Mouse (Mus musculus) neutrophil, adult 83 days (primary cell): ENCODE results near the gene Gdi1. TPM values are rescaled to one million over a fixed set of nuclear protein-coding genes. Genes with fewer than 3 reads are reported as not detected.

Experiments used
- total RNA-seq, 2 experiments: library from RNA; stranded (reverse); gene quantifications; one replicate each; pipeline ENCODE4 v1.2.4; 2023

The Gdi1 gene
- total RNA-seq, result 100 to 1,000 TPM; 233 to 246 TPM

GRCm38 (mm10) chrX:74304867-74305700 is at the start of gene Gdi1:
Gene Gdi1 (plus strand): TSS chrX:74304998.

DNA sequence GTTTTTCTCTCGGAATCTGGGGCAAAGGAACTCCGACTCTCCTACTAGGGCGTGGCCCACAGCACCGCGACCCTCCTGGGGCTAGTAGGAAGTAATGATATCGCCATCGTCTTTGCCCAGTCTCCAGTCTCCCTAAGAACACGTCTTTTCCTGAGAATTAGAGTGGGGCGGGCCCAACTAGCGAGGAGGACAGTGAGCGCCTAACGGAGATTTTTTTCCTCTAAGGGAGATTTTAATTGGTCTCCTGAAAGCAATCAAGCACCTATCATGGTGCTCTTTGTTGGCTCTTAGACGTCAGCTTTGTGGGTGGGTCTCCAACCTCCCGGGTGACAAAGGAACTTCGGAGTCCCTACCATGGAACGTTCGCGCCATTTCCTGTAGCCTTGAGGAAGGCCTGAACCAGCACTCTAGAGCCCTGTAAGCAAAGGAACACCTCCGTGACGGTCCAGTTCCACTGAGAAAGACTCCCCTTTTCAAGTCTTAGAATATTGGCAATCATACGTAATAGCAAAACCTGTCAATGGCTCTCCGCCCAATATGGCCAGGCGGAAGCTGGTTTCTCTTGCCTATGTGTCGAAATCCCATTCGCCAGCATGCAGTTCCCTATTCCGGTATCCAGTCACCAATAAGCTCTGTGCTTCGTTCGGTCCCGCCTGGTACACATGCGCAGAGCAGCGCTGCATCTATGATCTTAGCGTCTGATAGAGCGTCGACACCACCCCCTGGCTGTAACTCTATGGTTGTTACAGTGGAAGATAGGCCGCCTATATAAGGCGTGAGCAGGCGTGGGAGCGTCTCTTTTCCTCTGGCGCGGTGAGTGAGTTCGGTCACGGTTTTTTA is 34.5 kb upstream of the Gdi1 start, which contains the start of gene Rpl10:
TSS of gene Rpl10 (plus strand) at position 751 of the 840 bp plus-strand sequence.

GRCm38 (mm10) chrX:74281732-74282394 is 22.9 kb upstream of the Gdi1 start, which contains the start of the genes Taz and Dnase1l1:
Gene Taz (plus strand): TSS chrX:74281912.
Gene Dnase1l1 (minus strand): TSS chrX:74282337.

GRCm38 (mm10) chrX:74296538-74297448 is 8.0 kb upstream of the Gdi1 start, which contains the start of gene Atp6ap1:
Gene Atp6ap1 (plus strand): TSS chrX:74297097.

DNA sequence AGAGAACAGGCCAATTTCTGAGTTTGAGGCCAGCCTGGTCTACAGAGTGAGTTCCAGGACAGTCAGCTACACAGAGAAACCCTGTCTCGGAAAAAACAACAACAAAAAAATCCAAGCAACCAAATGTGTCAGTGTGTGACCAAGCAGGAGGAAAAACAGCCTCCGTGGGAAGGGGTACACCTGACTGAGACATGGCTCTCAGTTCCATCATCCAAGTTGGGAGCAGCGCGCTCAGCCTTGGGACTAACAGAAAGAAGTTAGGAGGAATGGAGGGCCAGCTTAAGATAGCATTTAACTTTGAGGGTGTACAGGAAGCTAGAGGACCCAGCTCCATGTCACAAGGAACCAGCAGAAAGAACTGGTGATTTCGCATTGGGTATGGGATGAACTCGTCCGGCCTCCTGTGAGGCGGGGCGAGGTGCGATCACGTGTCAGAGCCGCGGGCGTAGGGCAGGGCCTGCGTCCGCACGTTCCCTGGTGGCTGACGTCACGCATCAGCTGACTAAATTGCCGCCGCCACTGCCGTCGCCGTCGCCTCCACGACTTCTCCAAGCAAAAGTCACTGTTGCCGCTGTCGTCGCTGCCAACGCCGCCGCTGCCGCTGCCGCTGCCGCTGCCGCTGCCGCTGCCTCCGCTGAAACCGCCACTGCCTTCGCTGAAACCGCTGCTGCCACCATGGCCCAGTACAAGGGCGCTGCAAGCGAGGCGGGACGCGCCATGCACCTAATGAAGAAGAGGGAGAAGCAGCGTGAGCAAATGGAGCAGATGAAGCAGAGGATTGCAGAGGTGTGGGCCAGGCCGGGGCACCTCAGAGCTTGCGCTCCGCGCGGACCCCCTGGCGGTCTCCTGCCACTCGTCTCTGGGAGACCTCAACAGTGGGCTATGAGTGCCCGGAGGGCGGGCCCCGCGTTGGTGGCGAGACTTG is 8.0 kb downstream of the Gdi1 start, which contains the start of gene Fam50a:
TSS of gene Fam50a (plus strand) at position 494 of the 925 bp plus-strand sequence.

DNA sequence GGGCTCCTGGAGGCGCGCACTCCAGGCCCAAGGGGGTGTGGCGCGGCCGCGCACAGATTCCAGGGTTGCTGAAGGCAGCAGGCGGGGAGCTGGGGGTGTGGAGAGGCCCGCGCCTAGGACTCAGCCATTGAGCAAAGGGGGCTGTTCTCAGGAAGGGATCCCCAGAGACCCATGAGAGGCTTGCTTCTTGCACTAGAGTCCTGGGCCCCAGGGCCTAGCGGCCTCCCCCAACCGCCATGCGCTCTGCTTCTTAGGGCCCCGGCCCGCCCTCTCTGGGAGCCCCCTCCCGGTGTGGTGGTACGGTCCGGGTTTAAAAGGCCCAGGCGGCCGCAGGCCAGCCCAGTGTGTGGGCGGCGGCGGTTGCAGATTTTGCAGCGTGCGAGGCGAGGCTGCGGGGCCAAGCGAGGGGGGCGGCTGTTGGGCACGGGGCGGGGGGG is 23.9 kb downstream of the Gdi1 start, which contains the start of gene Plxna3:
TSS of gene Plxna3 (plus strand) at position 342 of the 437 bp plus-strand sequence.

GRCm38 (mm10) chrX:74353467-74353770 is 48.6 kb downstream of the Gdi1 start, which contains the start of gene Lage3:
Gene Lage3 (minus strand): TSS chrX:74353618.

Other genes starting within 250 kb of the Gdi1 start
- gene Opn1mw, start 177.5 kb upstream of the Gdi1 start, total RNA-seq, result not detected
- gene Mecp2, start 169.6 kb upstream of the Gdi1 start, total RNA-seq, result 10 to 100 TPM; 22.9 to 29.2 TPM
- gene Tex28, start 137.2 kb upstream of the Gdi1 start, total RNA-seq, result not detected
- under 1 TPM in 1 of 2 experiments, not detected in 1; 0.13 TPM for gene Tktl1, start 127.7 kb upstream of the Gdi1 start, total RNA-seq
- 1,000 to 10,000 TPM; 1,510 to 1,605 TPM for gene Flna, start 55.2 kb upstream of the Gdi1 start, total RNA-seq
- 10 to 100 TPM; 54.5 to 65.1 TPM for gene Emd, start 50.3 kb upstream of the Gdi1 start, total RNA-seq
- gene Rpl10, start 34.2 kb upstream of the Gdi1 start, total RNA-seq, result 100 to 1,000 TPM; 403 to 503 TPM
- gene Taz, start 23.1 kb upstream of the Gdi1 start, total RNA-seq, result 10 to 100 TPM; 41.3 to 46.0 TPM
- 10 to 100 TPM; 40.6 to 41.7 TPM for gene Dnase1l1, start 22.7 kb upstream of the Gdi1 start, total RNA-seq
- 100 to 1,000 TPM; 178 to 188 TPM for gene Atp6ap1, start 7.9 kb upstream of the Gdi1 start, total RNA-seq
- 10 to 100 TPM; 37.9 to 43.4 TPM for gene Fam50a, start 8.0 kb downstream of the Gdi1 start, total RNA-seq
- 1 to 10 TPM in 1 of 2 experiments, under 1 TPM in 1; 0.20 to 1.6 TPM for gene Plxna3, start 24.1 kb downstream of the Gdi1 start, total RNA-seq
- 10 to 100 TPM; 23.3 to 27.5 TPM for gene Lage3, start 48.6 kb downstream of the Gdi1 start, total RNA-seq
- gene Ubl4a, start 68.2 kb downstream of the Gdi1 start, total RNA-seq, result 10 to 100 TPM; 24.7 to 31.6 TPM
- 10 to 100 TPM; 14.6 to 16.5 TPM for gene Slc10a3, start 68.4 kb downstream of the Gdi1 start, total RNA-seq
- gene Fam3a, start 88.3 kb downstream of the Gdi1 start, total RNA-seq, result 10 to 100 TPM in 1 of 2 experiments, 1 to 10 TPM in 1; 9.9 to 11.0 TPM
- gene Ikbkg, start 88.3 kb downstream of the Gdi1 start, total RNA-seq, result 10 to 100 TPM; 32.5 to 40.3 TPM
- 100 to 1,000 TPM; 372 to 428 TPM for gene G6pdx, start 124.2 kb downstream of the Gdi1 start, total RNA-seq
- gene Gm6880, start 176.4 kb downstream of the Gdi1 start, total RNA-seq, result not detected